Comparison of ENCODE assay signal across 8 mouse cellular contexts in genomic region chr3:116512151-116512903, GRCm38 (mm10). TPM values are rescaled to one million over a fixed set of nuclear protein-coding genes. Genes with fewer than 3 reads are reported as not detected.
DNase-seq lines count a peak whose midpoint lies in the region; ATAC-seq and TF ChIP-seq lines count a peak whose summit lies in the region.

No protein-coding gene starts in this region.

- intact Hi-C loops in gastrocnemius, postnatal 14 days (cut with DNase I; ENCODE audit: low total_unique reads): loop anchor here (10.0 kb wide), 1 partner anchor 72 kb away; no protein-coding TSS in a partner anchor

- H3K9me3 ChIP-seq in megakaryocyte, embryonic 14.5 days: no peaks in the 10 kb centered on the region
- no peaks in the 10 kb centered on the region for H3K9me3 ChIP-seq in forebrain, embryonic 10.5 days
- H3K9me3 ChIP-seq in intestine, postnatal 0 days (ENCODE audit: control insufficient read depth): no peaks in the 10 kb centered on the region

- WGBS in forebrain, embryonic 10.5 days: 46% methylated on average over 12 of the region's 12 CpGs
- 40% methylated on average over 12 of the region's 12 CpGs for WGBS in intestine, postnatal 0 days

- peak; percentile 52 for TF ChIP-seq CTCF in intestine, postnatal 0 days (IDR thresholded peaks at IDR 0.05; ENCODE audit: low read depth)

- peak overlapping the region; percentile 96 for H3K4me3 ChIP-seq in megakaryocyte, embryonic 14.5 days (replicated peaks)
- peak overlapping the region; percentile 74 for H3K4me3 ChIP-seq in forebrain, embryonic 10.5 days
- peak overlapping the region; percentile 61 for H3K4me3 ChIP-seq in intestine, postnatal 0 days (ENCODE audit: low read depth, low read length)

- H3K27me3 ChIP-seq in megakaryocyte, embryonic 14.5 days (replicated peaks): no peaks in the 10 kb centered on the region
- no peaks in the 10 kb centered on the region for H3K27me3 ChIP-seq in forebrain, embryonic 10.5 days (ENCODE audit: poor library complexity, severe bottlenecking)
- no peaks in the 10 kb centered on the region for H3K27me3 ChIP-seq in intestine, postnatal 0 days (replicated peaks; ENCODE audit: control insufficient read depth, insufficient read depth, low read length)

- H3K4me2 ChIP-seq in intestine, postnatal 0 days (replicated peaks; ENCODE audit: low read depth): peak overlapping the region; percentile 73

- ATAC-seq in megakaryocyte, adult 5-6 weeks (ENCODE audit: poor library complexity, severe bottlenecking): no peak; the same call in 1 of the 2 replicates
- ATAC-seq in intestine, postnatal 0 days: peak; percentile 8; the same call in 1 of the 2 replicates

- H3K27ac ChIP-seq in forebrain, embryonic 10.5 days: peak overlapping the region; percentile 81
- H3K27ac ChIP-seq in intestine, postnatal 0 days (ENCODE audit: low read depth, low read length): no peak overlapping the region

- no peak overlapping the region for H3K9ac ChIP-seq in intestine, postnatal 0 days (ENCODE audit: low read depth, low read length)

- peaks cover 48% of the 10 kb centered on the region for H3K4me1 ChIP-seq in megakaryocyte, embryonic 14.5 days
- peaks cover 21% of the 10 kb centered on the region for H3K4me1 ChIP-seq in forebrain, embryonic 10.5 days
- H3K4me1 ChIP-seq in intestine, postnatal 0 days (replicated peaks; ENCODE audit: control insufficient read depth, insufficient read depth, low read length): 0 out of 2 replicates have a peak, but pooled peaks cover 5% of the 10 kb centered on the region

- H3K36me3 ChIP-seq in megakaryocyte, embryonic 14.5 days (replicated peaks; ENCODE audit: low read length): peaks cover 11% of the 10 kb centered on the region
- peaks cover 16% of the 10 kb centered on the region; the same call in 1 of the 2 replicates for H3K36me3 ChIP-seq in forebrain, embryonic 10.5 days (replicated peaks)
- no peaks in the 10 kb centered on the region for H3K36me3 ChIP-seq in intestine, postnatal 0 days (ENCODE audit: control insufficient read depth, insufficient read depth)

- peak; percentile 65 for DNase-seq in WW6 (ENCODE audit: low read depth, low spot score)
- DNase-seq in forebrain, embryonic 10.5 days (ENCODE audit: extremely low spot score, low spot score): no peak
- DNase-seq in lung, postnatal 25 days (ENCODE audit: low spot score): peak; percentile 9
- peak; percentile 60 for DNase-seq in testis, postnatal 14 days (ENCODE audit: low spot score)
- DNase-seq in gastrocnemius, postnatal 14 days: no peak

RNA-seq across cellular contexts. Expression of gene Dbt, which starts 0.5 kb away (rescaled TPM):
- 0.78 TPM in 1 of 2 replicates, not detected in the other for polyA plus RNA-seq in megakaryocyte, embryonic 14.5 days (2012; ENCODE audit: insufficient read depth, low replicate concordance)
- total RNA-seq in megakaryocyte, adult 5-6 weeks (2015): 12.4 and 14.3 TPM in 2 replicates
- 7.2 and 9.6 TPM in 2 replicates for total RNA-seq in megakaryocyte, adult 5-6 weeks (2017)
- polyA plus RNA-seq in forebrain, embryonic 10.5 days (2016; fragmentation: Nextera tagmentation; extraction: Ambion mirVana): 11.4 and 12.4 TPM in 2 replicates
- 4.4 and 5.2 TPM in 2 replicates for polyA plus RNA-seq in intestine, postnatal 0 days (2015; fragmentation: Nextera tagmentation; extraction: Ambion mirVana)
- total RNA-seq in gastrocnemius, postnatal 14 days (2021): 10 to 100 TPM; 26.7 to 28.3 TPM

RNA-seq across cellular contexts. Expression of gene Rtca, which starts 4.3 kb away (rescaled TPM):
- polyA plus RNA-seq in megakaryocyte, embryonic 14.5 days (2012; ENCODE audit: insufficient read depth, low replicate concordance): 39.0 and 44.2 TPM in 2 replicates
- total RNA-seq in megakaryocyte, adult 5-6 weeks (2015): 46.7 and 70.9 TPM in 2 replicates
- total RNA-seq in megakaryocyte, adult 5-6 weeks (2017): 24.0 and 25.4 TPM in 2 replicates
- polyA plus RNA-seq in forebrain, embryonic 10.5 days (2016; fragmentation: Nextera tagmentation; extraction: Ambion mirVana): 117 and 118 TPM in 2 replicates
- 54.4 and 61.5 TPM in 2 replicates for polyA plus RNA-seq in intestine, postnatal 0 days (2015; fragmentation: Nextera tagmentation; extraction: Ambion mirVana)
- 10 to 100 TPM; 23.2 to 24.3 TPM for total RNA-seq in gastrocnemius, postnatal 14 days (2021)

RNA-seq across cellular contexts. Expression of gene Lrrc39, which starts 50.4 kb away (rescaled TPM):
- 0.19 TPM in 1 of 2 replicates, not detected in the other for polyA plus RNA-seq in megakaryocyte, embryonic 14.5 days (2012; ENCODE audit: insufficient read depth, low replicate concordance)
- 0.14 TPM in 1 of 2 replicates, not detected in the other for total RNA-seq in megakaryocyte, adult 5-6 weeks (2015)
- total RNA-seq in megakaryocyte, adult 5-6 weeks (2017): 0.04 and 0.40 TPM in 2 replicates
- polyA plus RNA-seq in forebrain, embryonic 10.5 days (2016; fragmentation: Nextera tagmentation; extraction: Ambion mirVana): 0.49 and 0.73 TPM in 2 replicates
- polyA plus RNA-seq in intestine, postnatal 0 days (2015; fragmentation: Nextera tagmentation; extraction: Ambion mirVana): 5.2 and 5.4 TPM in 2 replicates
- total RNA-seq in gastrocnemius, postnatal 14 days (2021): 10 to 100 TPM; 39.2 to 42.1 TPM

Comparison
In these comparisons a context has a peak if more than half of its experiments do, and no peak if none do; other contexts are left out.
1. DNase-seq: peak in WW6 (single experiment), lung, postnatal 25 days (single experiment) and testis, postnatal 14 days (single experiment); none in forebrain, embryonic 10.5 days (single experiment) and gastrocnemius, postnatal 14 days (single experiment).
2. Peak in every context shown above with its lines, with median percentiles within 50 percentile points of each other: H3K4me3 ChIP-seq.